In the genomic region with DNA sequence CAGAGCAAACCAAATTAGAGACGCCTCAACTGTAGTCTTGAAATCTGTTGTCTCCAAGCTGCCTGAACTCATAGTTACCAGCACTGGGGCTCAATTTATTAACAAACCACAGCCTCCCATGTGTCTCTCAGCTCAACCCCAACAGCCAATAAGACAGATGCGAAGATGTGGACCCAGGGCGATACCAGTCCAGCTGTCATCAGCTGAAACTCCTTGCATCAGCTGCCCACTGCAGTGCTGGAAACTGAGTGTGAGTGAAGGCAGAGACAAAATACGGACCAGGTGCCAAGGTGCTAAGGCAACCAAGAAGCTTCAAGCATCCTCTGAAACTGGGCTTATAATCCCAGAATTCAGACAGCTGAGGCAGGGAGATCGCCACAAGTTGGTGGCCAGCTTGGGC, we compare ENCODE assay signal across 39 mouse cellular contexts. TPM values are rescaled to one million over a fixed set of nuclear protein-coding genes. Genes with fewer than 3 reads are reported as not detected.
"Had no signal": no experiment of that assay in that cellular context is flagged by ENCODE, and none has a peak within 500 bp of the region (broad histone marks: within the 10 kb centered on the region; RNA-seq: fewer than 3 reads in every experiment).

No protein-coding gene starts in this region.

- ATAC-seq: hindbrain, postnatal 0 days; intestine, embryonic 16.5 days had no signal

- H3K4me2 ChIP-seq: heart, embryonic 11.5 days; heart, embryonic 13.5 days; heart, embryonic 15.5 days; hindbrain, embryonic 13.5 days; hindbrain, embryonic 15.5 days; kidney, embryonic 15.5 days; limb, embryonic 13.5 days; limb, embryonic 15.5 days; liver, embryonic 13.5 days had no signal

- H3K9me3 ChIP-seq: heart, embryonic 13.5 days; heart, embryonic 15.5 days; hindbrain, embryonic 13.5 days; hindbrain, embryonic 15.5 days; kidney, embryonic 15.5 days; limb, embryonic 13.5 days; limb, embryonic 15.5 days; liver, embryonic 13.5 days had no signal

- H3K36me3 ChIP-seq: heart, embryonic 13.5 days; heart, embryonic 15.5 days; hindbrain, embryonic 13.5 days; hindbrain, embryonic 15.5 days; kidney, embryonic 15.5 days; limb, embryonic 13.5 days; limb, embryonic 15.5 days; liver, embryonic 13.5 days had no signal

- H3K4me1 ChIP-seq: hindbrain, embryonic 15.5 days had no signal

- DNase-seq: gastrocnemius, postnatal 14 days; gastrocnemius, postnatal 36 days; heart, postnatal 14 days; heart, postnatal 36 days; kidney, adult 11 months; kidney, adult 2 months; kidney, adult 9 months; kidney, postnatal 14 days; kidney, postnatal 36 days; layer of hippocampus, adult 9-11 months; layer of hippocampus, postnatal 36 days; left cerebral cortex, postnatal 4 days; liver, embryonic 13.5 days had no signal

- H3K4me3 ChIP-seq: heart, adult 2 months; heart, embryonic 13.5 days; heart, embryonic 15.5 days; hindbrain, embryonic 13.5 days; hindbrain, embryonic 15.5 days; kidney, embryonic 15.5 days; limb, embryonic 13.5 days; limb, embryonic 15.5 days; liver, embryonic 13.5 days had no signal

- H3K9ac ChIP-seq: heart, embryonic 13.5 days; heart, embryonic 15.5 days; hindbrain, embryonic 13.5 days; hindbrain, embryonic 15.5 days; kidney, embryonic 15.5 days; limb, embryonic 13.5 days; limb, embryonic 15.5 days; liver, embryonic 13.5 days had no signal

- H3K27ac ChIP-seq: heart, adult 2 months; heart, embryonic 13.5 days; heart, embryonic 15.5 days; hindbrain, embryonic 13.5 days; hindbrain, embryonic 15.5 days; hindbrain, postnatal 0 days; kidney, embryonic 15.5 days; kidney, postnatal 0 days; limb, embryonic 13.5 days; limb, embryonic 15.5 days; liver, embryonic 13.5 days had no signal

RNA-seq across cellular contexts. Expression of gene Ankrd63, which starts 28.2 kb away (rescaled TPM):
- total RNA-seq: gastrocnemius, adult 18-20 months; gastrocnemius, adult 8-10 months; gastrocnemius, postnatal 14 days; gastrocnemius, postnatal 36 days; hindbrain, postnatal 0 days; liver, adult 2 months had no signal
- polyA plus RNA-seq: hindbrain, embryonic 11.5 days; hindbrain, embryonic 13.5 days; limb, embryonic 11.5 days; liver, adult 2 months; liver, embryonic 13.5 days had no signal

RNA-seq across cellular contexts. Expression of gene Phgr1, which starts 40.6 kb away (rescaled TPM):
- total RNA-seq: gastrocnemius, adult 18-20 months; gastrocnemius, adult 8-10 months; gastrocnemius, postnatal 14 days; gastrocnemius, postnatal 36 days; heart, adult 2 months; heart, postnatal 14 days; heart, postnatal 36 days; hematopoietic stem cell, adult 5-6 weeks; hindbrain, postnatal 0 days; layer of hippocampus, adult 18-20 months; layer of hippocampus, adult 8-10 months; layer of hippocampus, postnatal 14 days; layer of hippocampus, postnatal 36 days; left cerebral cortex, adult 18-20 months; left cerebral cortex, adult 8-10 months; left cerebral cortex, postnatal 10 days; left cerebral cortex, postnatal 25 days; left cerebral cortex, postnatal 4 days; liver, adult 2 months had no signal
- polyA plus RNA-seq: heart, adult 2 months; heart, embryonic 11.5 days; heart, embryonic 13.5 days; heart, embryonic 15.5 days; heart, postnatal 0 days; hindbrain, embryonic 11.5 days; hindbrain, embryonic 13.5 days; hindbrain, embryonic 15.5 days; hindbrain, postnatal 0 days; kidney, adult 2 months; kidney, embryonic 15.5 days; kidney, postnatal 0 days; limb, embryonic 11.5 days; limb, embryonic 13.5 days; liver, embryonic 13.5 days had no signal
